Mouse (Mus musculus) ES-CJ7 (cell line): ENCODE results near the gene Pfkp.

Source experiments
- DNase-seq: peaks from one replicate; pipeline ENCODE4 v3.0.0; 2011; ENCODE audit warnings: low read depth, low spot score

Pfkp gene

GRCm38 (mm10) chr13:6648669-6649233, at the start of gene Pfkp:
Gene Pfkp, minus strand, starts transcription at chr13:6648777.
- peak; percentile 78 for DNase-seq

- no peak for DNase-seq
These were observed 42.0 kb upstream of the Pfkp start for GRCm38 (mm10) chr13:6690607-6691006.

- peak; percentile 70 for DNase-seq
These were observed 41.4 kb upstream of the Pfkp start for GRCm38 (mm10) chr13:6689962-6690361.

GRCm38 (mm10) chr13:6688790-6689433, 40.3 kb upstream of the Pfkp start:
- peak; percentile 72 for DNase-seq

GRCm38 (mm10) chr13:6666887-6667286, 18.3 kb upstream of the Pfkp start:
- DNase-seq, result no peak

- no peak for DNase-seq
These were observed 16.9 kb upstream of the Pfkp start for GRCm38 (mm10) chr13:6665506-6665905.

GRCm38 (mm10) chr13:6664216-6664615, 15.6 kb upstream of the Pfkp start:
- DNase-seq, result peak; percentile 64

- DNase-seq, result no peak
These were observed 10.7 kb upstream of the Pfkp start for GRCm38 (mm10) chr13:6659314-6659713.

- no peak for DNase-seq
These were observed 8.7 kb upstream of the Pfkp start for GRCm38 (mm10) chr13:6657300-6657699.

GRCm38 (mm10) chr13:6649542-6649941, 965 bp upstream of the Pfkp start:
- DNase-seq, result no peak

GRCm38 (mm10) chr13:6647992-6648668, 447 bp downstream of the Pfkp start:
- peak; percentile 41 for DNase-seq

GRCm38 (mm10) chr13:6647067-6647991, 1.2 kb downstream of the Pfkp start:
- peak; percentile 83 for DNase-seq

GRCm38 (mm10) chr13:6646674-6647066, 1.9 kb downstream of the Pfkp start:
- DNase-seq, result no peak

- no peak for DNase-seq
These were observed 2.3 kb downstream of the Pfkp start for GRCm38 (mm10) chr13:6646266-6646665.

- DNase-seq, result no peak
These were observed 4.6 kb downstream of the Pfkp start for GRCm38 (mm10) chr13:6643968-6644367.

GRCm38 (mm10) chr13:6643026-6643425, 5.6 kb downstream of the Pfkp start:
- peak; percentile 60 for DNase-seq

GRCm38 (mm10) chr13:6642453-6642852, 6.1 kb downstream of the Pfkp start:
- DNase-seq, result peak; percentile 93

GRCm38 (mm10) chr13:6641497-6641896, 7.1 kb downstream of the Pfkp start:
- DNase-seq, result no peak

GRCm38 (mm10) chr13:6639507-6640030, 9.0 kb downstream of the Pfkp start:
- peak; percentile 24 for DNase-seq

- no peak for DNase-seq
These were observed 9.6 kb downstream of the Pfkp start for GRCm38 (mm10) chr13:6638976-6639375.

GRCm38 (mm10) chr13:6638425-6638824, 10.2 kb downstream of the Pfkp start:
- peak; percentile 70 for DNase-seq
